Mouse (Mus musculus): ENCODE measurements around the gene Tfeb.

- TF ChIP-seq CTCF (IDR thresholded peaks at IDR 0.05 in 2 of 3, conservative IDR thresholded peaks at IDR 0.05 in 1 of 3; ENCODE audit: control insufficient read depth in 1 of 3, insufficient read depth in 1 of 3, low read depth in 2 of 3, low read length in 3 of 3, poor library complexity in 1 of 3, severe bottlenecking in 1 of 3) (no peak), POLR2A (IDR thresholded peaks at IDR 0.05; ENCODE audit: control insufficient read depth in 1 of 2, insufficient read depth in 1 of 2, low read depth in 1 of 2, low read length in 2 of 2, poor library complexity in 1 of 2) (no peak), NRF1 (IDR thresholded peaks at IDR 0.05; ENCODE audit: insufficient read depth, low read depth, low read length, poor library complexity, severe bottlenecking) (no peak), HCFC1 (IDR thresholded peaks at IDR 0.05; ENCODE audit: low read depth, low read length) (no peak), TBP (IDR thresholded peaks at IDR 0.05; ENCODE audit: low read depth, low read length) (no peak), KAT2A (conservative IDR thresholded peaks at IDR 0.05; ENCODE audit: low read depth, low read length) (no peak), USF2 (IDR thresholded peaks at IDR 0.05; ENCODE audit: borderline replicate concordance in 1 of 2, insufficient read depth in 1 of 2, low read depth in 1 of 2, low read length in 2 of 2) (no peak), NELFE (IDR thresholded peaks at IDR 0.05; ENCODE audit: low read depth, low read length) (no peak), E2F4 (IDR thresholded peaks at IDR 0.05; ENCODE audit: borderline replicate concordance, low read depth, low read length) (no peak), EP300 (IDR thresholded peaks at IDR 0.05; ENCODE audit: low read depth in 1 of 2, low read length in 2 of 2) (no peak)
Observed at GRCm38 (mm10) chr17:47780470-47780869, 43.6 kb downstream of the Tfeb start.
